Mouse (Mus musculus) heart, postnatal 0 days (tissue): ENCODE data around the gene Rab5if.
A peak's percentile ranks its signal among the peaks of the same experiment; 100 is the strongest.
"Not testable (repeated sequence)": the region's sequence is repeated elsewhere in the genome, so short reads cannot be mapped to it uniquely, and the experiment has no call there.

Source experiments
- CTCF ChIP-seq: IDR thresholded peaks from 2 replicates; pipeline ENCODE4 v1.5.1; 2016; ENCODE audit warnings: antibody characterized with exemption, control low read depth, low read depth
- EP300 ChIP-seq: IDR thresholded peaks from 2 replicates; pipeline ENCODE4 v1.6.1; 2016; ENCODE audit warnings: antibody characterized with exemption, low read depth

- not testable (repeated sequence) for TF ChIP-seq EP300
- peak; percentile 65 for TF ChIP-seq CTCF
These were observed 8.7 kb upstream of the Rab5if start for GRCm38 (mm10) chr2:156853999-156854771.
